Mouse (Mus musculus): ENCODE measurements around the gene Dhdh. TPM values are rescaled to one million over a fixed set of nuclear protein-coding genes. Genes with fewer than 3 reads are reported as not detected.
"Not testable (repeated sequence)": the region's sequence is repeated elsewhere in the genome, so short reads cannot be mapped to it uniquely, and the experiment has no call there.

Dhdh gene
- polyA plus RNA-seq, 1 experiment from 2014 or later = 3.4 TPM

- H3K9me3 ChIP-seq (replicated peaks) = no peaks in the 10 kb centered on the region
- H3K4me3 ChIP-seq = no peak overlapping the region
- no peak overlapping the region for H3K4me2 ChIP-seq (replicated peaks)
- no peak for ATAC-seq (ENCODE audit: low FRiP score)
- no peaks in the 10 kb centered on the region for H3K36me3 ChIP-seq
- no peak overlapping the region for H3K9ac ChIP-seq
- no peaks in the 10 kb centered on the region for H3K4me1 ChIP-seq
- 93% methylated on average over 1 of the region's 1 CpGs for whole genome bisulfite sequencing
- H3K27me3 ChIP-seq = no peaks in the 10 kb centered on the region
- H3K27ac ChIP-seq = no peak overlapping the region
These were observed 6.4 kb downstream of the Dhdh start for GRCm38 (mm10) chr7:45482166-45482565.

DNA sequence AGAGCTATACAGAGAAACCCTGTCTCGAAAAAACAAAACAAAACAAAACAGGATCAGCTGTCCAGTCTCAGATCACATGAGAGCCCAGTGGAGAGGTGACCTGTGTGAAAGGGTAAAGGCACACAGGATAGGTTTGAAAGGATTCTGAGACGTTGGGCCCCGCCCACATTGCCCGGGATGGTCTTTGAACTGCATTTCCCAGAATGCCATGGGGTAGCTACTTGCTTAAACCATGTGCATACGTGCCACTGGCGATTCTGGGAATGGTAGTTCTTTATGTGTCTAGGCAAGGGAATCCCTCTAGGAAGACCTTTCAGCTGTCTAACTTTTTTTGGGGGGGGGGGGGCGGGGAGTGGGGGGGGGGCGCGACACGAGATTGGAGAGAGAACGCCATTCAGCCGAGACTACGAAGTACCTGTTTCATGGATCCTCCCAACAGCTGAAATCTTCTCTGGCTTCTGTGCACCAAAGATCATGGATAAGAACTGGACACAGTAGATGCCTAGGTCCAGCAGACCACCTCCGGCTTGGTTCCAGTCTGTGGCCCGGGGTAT lies 7.2 kb downstream of the Dhdh start, which contains the start of gene Tulp2:
Gene Tulp2, plus strand, starts transcription at position 504 of the 554 bp plus-strand sequence.
- Histone ChIP-seq H3K9ac (no peak within 1 kb of the TSS), H3K27ac (no peak within 1 kb of the TSS), H3K4me2 (replicated peaks) (no peak within 1 kb of the TSS), H3K4me1 (no peaks in the 10 kb centered on the region), H3K4me3 (no peak within 1 kb of the TSS), H3K9me3 (replicated peaks) (no peaks in the 10 kb centered on the region), H3K36me3 (no peaks in the 10 kb centered on the region), H3K27me3 (no peaks in the 10 kb centered on the region)
- peak; percentile 77 for ATAC-seq (ENCODE audit: low FRiP score)
- 53% methylated on average over 15 of the region's 15 CpGs for WGBS

- ATAC-seq (ENCODE audit: low FRiP score); H3K9ac ChIP-seq; H3K4me3 ChIP-seq; H3K36me3 ChIP-seq; H3K4me1 ChIP-seq; H3K9me3 ChIP-seq (replicated peaks); H3K27me3 ChIP-seq; H3K27ac ChIP-seq; H3K4me2 ChIP-seq (replicated peaks): not testable (repeated sequence)
- WGBS = 72% methylated on average over 4 of the region's 4 CpGs
These were observed 8.3 kb downstream of the Dhdh start for GRCm38 (mm10) chr7:45480310-45480709.

DNA sequence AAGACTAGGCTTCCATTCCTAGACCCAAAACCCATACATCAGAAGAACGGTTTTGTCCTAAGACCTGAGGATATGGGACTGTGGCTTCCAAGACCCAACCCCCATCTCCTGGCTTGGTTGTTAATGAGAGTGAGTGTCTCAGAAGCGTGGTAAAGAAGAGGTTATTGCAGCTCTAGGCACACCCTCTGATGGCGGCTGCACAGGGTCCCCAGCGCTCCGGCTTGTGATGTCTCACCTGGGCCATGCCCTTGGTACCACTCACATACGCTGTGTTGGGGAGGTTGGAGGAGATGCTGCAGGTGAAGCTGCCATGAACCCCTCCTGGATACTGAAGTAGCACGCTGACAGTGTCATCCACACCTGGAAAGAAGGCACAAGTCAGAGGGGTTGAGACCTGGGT lies 9.8 kb downstream of the Dhdh start:
- no peak overlapping the region for H3K27ac ChIP-seq
- no peak for ATAC-seq (ENCODE audit: low FRiP score)
- 0 out of 2 replicates have a peak, but pooled peaks cover 3% of the 10 kb centered on the region for H3K4me1 ChIP-seq
- H3K9me3 ChIP-seq (replicated peaks) = no peaks in the 10 kb centered on the region
- 94% methylated on average over 7 of the region's 7 CpGs for WGBS
- H3K27me3 ChIP-seq = no peaks in the 10 kb centered on the region
- H3K9ac ChIP-seq = no peak overlapping the region
- H3K4me2 ChIP-seq (replicated peaks) = no peak overlapping the region
- H3K36me3 ChIP-seq = no peaks in the 10 kb centered on the region
- H3K4me3 ChIP-seq = no peak overlapping the region

DNA sequence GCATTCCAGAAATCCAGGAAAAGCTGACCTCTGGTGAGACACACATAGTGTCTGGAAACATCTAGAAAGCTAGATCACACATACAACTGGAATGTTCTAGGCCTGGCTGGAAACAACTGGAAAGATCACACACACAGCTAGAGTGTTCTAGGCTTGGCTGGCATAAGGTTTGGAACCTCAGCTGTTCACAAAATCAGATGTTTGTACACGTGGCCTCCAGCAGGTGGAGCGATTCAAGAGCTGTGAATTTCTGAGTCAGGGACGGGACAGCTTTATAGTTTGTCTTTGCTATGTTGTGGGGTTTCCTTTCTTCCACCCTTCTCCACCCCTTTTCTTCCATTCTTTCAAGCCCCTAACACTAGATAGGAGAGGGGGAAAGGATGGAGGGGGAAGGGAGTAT lies 11.6 kb downstream of the Dhdh start:
- no peak for ATAC-seq (ENCODE audit: low FRiP score)
- Histone ChIP-seq H3K4me2 (replicated peaks) (no peak overlapping the region), H3K4me1 (0 out of 2 replicates have a peak, but pooled peaks cover 3% of the 10 kb centered on the region), H3K27me3 (no peaks in the 10 kb centered on the region), H3K36me3 (no peaks in the 10 kb centered on the region), H3K9ac (no peak overlapping the region), H3K9me3 (replicated peaks) (no peaks in the 10 kb centered on the region), H3K4me3 (no peak overlapping the region), H3K27ac (no peak overlapping the region)
- 10% methylated on average over 3 of the region's 3 CpGs for WGBS

DNA sequence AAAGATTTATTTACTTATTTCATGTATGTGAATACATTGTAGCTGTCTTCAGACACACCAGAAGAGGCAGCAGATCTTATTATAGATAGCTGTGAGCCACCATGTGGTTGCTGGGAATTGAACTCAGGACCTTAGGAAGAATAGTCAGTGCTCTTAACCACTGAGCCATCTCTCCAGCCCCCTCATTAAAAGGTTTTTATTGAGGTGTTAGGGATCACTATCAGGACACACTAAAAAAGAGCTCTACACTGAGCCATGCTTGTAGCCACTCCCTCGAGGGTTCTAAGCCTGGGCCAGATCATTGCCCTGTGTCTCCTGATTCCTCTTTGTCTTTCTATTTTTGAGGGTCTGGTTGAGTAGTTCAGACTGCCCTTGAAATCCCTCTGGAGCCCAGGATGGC lies 12.2 kb downstream of the Dhdh start:
- Histone ChIP-seq H3K4me2 (replicated peaks) (no peak overlapping the region), H3K27me3 (no peaks in the 10 kb centered on the region), H3K4me3 (no peak overlapping the region), H3K4me1 (0 out of 2 replicates have a peak, but pooled peaks cover 3% of the 10 kb centered on the region), H3K9ac (no peak overlapping the region), H3K9me3 (replicated peaks) (no peaks in the 10 kb centered on the region), H3K27ac (no peak overlapping the region), H3K36me3 (no peaks in the 10 kb centered on the region)
- no peak for ATAC-seq (ENCODE audit: low FRiP score)
- 62% methylated on average over 1 of the region's 1 CpGs for WGBS

- Histone ChIP-seq H3K4me2 (replicated peaks) (peak overlapping the region; percentile 26), H3K9ac (peak overlapping the region; percentile 23; the same call in 1 of the 2 replicates), H3K27ac (no peak overlapping the region), H3K36me3 (no peaks in the 10 kb centered on the region), H3K9me3 (replicated peaks) (no peaks in the 10 kb centered on the region), H3K27me3 (no peaks in the 10 kb centered on the region), H3K4me3 (no peak overlapping the region; the same call in 1 of the 2 replicates), H3K4me1 (0 out of 2 replicates have a peak, but pooled peaks cover 3% of the 10 kb centered on the region)
- 73% methylated on average over 16 of the region's 16 CpGs for WGBS
- no peak for ATAC-seq (ENCODE audit: low FRiP score)
These were observed 13.2 kb downstream of the Dhdh start for GRCm38 (mm10) chr7:45475291-45475969.

GRCm38 (mm10) chr7:45470869-45471268 lies 17.7 kb downstream of the Dhdh start:
- H3K27me3 ChIP-seq = no peaks in the 10 kb centered on the region
- no peak for ATAC-seq (ENCODE audit: low FRiP score)
- WGBS = 5% methylated on average over 3 of the region's 3 CpGs
- no peak overlapping the region for H3K27ac ChIP-seq
- no peak overlapping the region for H3K9ac ChIP-seq
- H3K9me3 ChIP-seq (replicated peaks) = no peaks in the 10 kb centered on the region
- H3K36me3 ChIP-seq = no peaks in the 10 kb centered on the region
- no peak overlapping the region for H3K4me3 ChIP-seq
- H3K4me1 ChIP-seq = peaks cover 9% of the 10 kb centered on the region
- no peak overlapping the region for H3K4me2 ChIP-seq (replicated peaks)

GRCm38 (mm10) chr7:45467090-45467670 lies 21.4 kb downstream of the Dhdh start:
- Histone ChIP-seq H3K27ac (no peak overlapping the region), H3K36me3 (peaks cover 33% of the 10 kb centered on the region), H3K27me3 (no peaks in the 10 kb centered on the region), H3K4me1 (peaks cover 17% of the 10 kb centered on the region), H3K9me3 (replicated peaks) (no peaks in the 10 kb centered on the region), H3K4me2 (replicated peaks) (peak overlapping the region; percentile 94), H3K4me3 (peak overlapping the region; percentile 73), H3K9ac (peak overlapping the region; percentile 88)
- ATAC-seq (ENCODE audit: low FRiP score) = peak; percentile 35
- WGBS = 32% methylated on average over 7 of the region's 7 CpGs

- peak; percentile 71 for ATAC-seq (ENCODE audit: low FRiP score)
- peaks cover 24% of the 10 kb centered on the region for H3K4me1 ChIP-seq
- H3K27ac ChIP-seq = peak within 1 kb of the TSS; percentile 75
These were observed 22.1 kb downstream of the Dhdh start, which contains the start of gene Bax for GRCm38 (mm10) chr7:45466283-45467089. Bax (minus strand) TSS chr7:45466898.

GRCm38 (mm10) chr7:45465549-45465948 lies 23.1 kb downstream of the Dhdh start:
- no peaks in the 10 kb centered on the region for H3K9me3 ChIP-seq (replicated peaks)
- WGBS = 77% methylated on average over 9 of the region's 9 CpGs
- H3K27me3 ChIP-seq = no peaks in the 10 kb centered on the region
- peak overlapping the region; percentile 73 for H3K4me3 ChIP-seq
- H3K36me3 ChIP-seq = peaks cover 41% of the 10 kb centered on the region
- peak overlapping the region; percentile 94 for H3K4me2 ChIP-seq (replicated peaks)
- H3K4me1 ChIP-seq = peaks cover 33% of the 10 kb centered on the region
- ATAC-seq (ENCODE audit: low FRiP score) = 0 out of 2 replicates have a peak, but pooled peaks have one; percentile 17
- no peak overlapping the region; the same call in 1 of the 2 replicates for H3K27ac ChIP-seq
- H3K9ac ChIP-seq = peak overlapping the region; percentile 88

More at GRCm38 (mm10) chr7:45466283-45467089, 22.1 kb downstream of the Dhdh start, which contains the start of gene Bax:
- Histone ChIP-seq H3K36me3 (peaks cover 40% of the 10 kb centered on the region), H3K9me3 (replicated peaks) (no peaks in the 10 kb centered on the region), H3K27me3 (no peaks in the 10 kb centered on the region), H3K4me2 (replicated peaks) (peak within 1 kb of the TSS; percentile 94), H3K9ac (peak within 1 kb of the TSS; percentile 88), H3K4me3 (peak within 1 kb of the TSS; percentile 73)
- under 1% methylated on average over 58 of the region's 58 CpGs for WGBS

- H3K27ac ChIP-seq = no peak overlapping the region
- H3K9me3 ChIP-seq (replicated peaks) = no peaks in the 10 kb centered on the region
- peaks cover 41% of the 10 kb centered on the region for H3K36me3 ChIP-seq
- WGBS = 95% methylated on average over 12 of the region's 12 CpGs
- H3K4me2 ChIP-seq (replicated peaks) = no peak overlapping the region
- peaks cover 37% of the 10 kb centered on the region for H3K4me1 ChIP-seq
- 0 out of 2 replicates have a peak overlapping the region, but pooled peaks have one; percentile 73 for H3K4me3 ChIP-seq
- no peak for ATAC-seq (ENCODE audit: low FRiP score)
- no peaks in the 10 kb centered on the region for H3K27me3 ChIP-seq
- H3K9ac ChIP-seq = peak overlapping the region; percentile 8; the same call in 1 of the 2 replicates
These were observed 23.5 kb downstream of the Dhdh start for GRCm38 (mm10) chr7:45465112-45465511.
